Mouse (Mus musculus): ENCODE results near the gene Sox5. TPM values are rescaled to one million over a fixed set of nuclear protein-coding genes. Genes with fewer than 3 reads are reported as not detected.
A peak's percentile ranks its signal among the peaks of the same experiment; 100 is the strongest.
"Not testable (repeated sequence)": the region's sequence is repeated elsewhere in the genome, so short reads cannot be mapped to it uniquely, and the experiment has no call there.

Gene Sox5
- total and polyA plus RNA-seq, 2 experiments from 2014 or later = 26.2 to 32.9 TPM

DNA sequence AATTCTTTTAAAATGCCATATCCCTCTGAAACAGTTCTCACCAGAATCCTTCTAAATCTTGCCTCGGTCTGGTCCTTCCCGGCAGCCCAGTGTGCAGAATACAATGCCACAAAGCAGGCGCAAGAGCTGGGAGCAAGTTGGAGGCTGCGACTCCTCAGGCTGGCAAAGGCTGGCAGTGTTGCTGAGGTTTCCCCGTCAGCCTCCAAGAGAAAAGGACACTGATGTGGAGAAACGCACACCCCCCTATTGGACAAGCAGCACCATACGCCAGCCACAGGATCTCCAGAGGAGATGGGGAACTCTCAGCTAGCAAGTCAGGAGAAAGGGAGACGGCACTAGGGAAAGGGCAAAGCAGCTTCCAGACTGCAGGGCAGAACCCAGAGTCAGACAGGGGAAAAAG lies 577.8 kb downstream of the Sox5 start:
- Histone ChIP-seq H3K27me3 (ENCODE audit: insufficient read depth, low read length) (no peaks in the 10 kb centered on the region), H3K36me3 (ENCODE audit: insufficient read depth, low read length) (no peaks in the 10 kb centered on the region), H3K27ac (peak overlapping the region; percentile 41; the same call in 1 of the 2 replicates), H3K9ac (replicated peaks; ENCODE audit: low read length) (no peak overlapping the region), H3K4me3 (ENCODE audit: low read length) (peak overlapping the region; percentile 0; the same call in 1 of the 2 replicates), H3K9me3 (ENCODE audit: low read length) (no peaks in the 10 kb centered on the region), H3K4me1 (ENCODE audit: insufficient read depth, low read length) (peaks cover 3% of the 10 kb centered on the region; the same call in 1 of the 2 replicates), H3K4me2 (ENCODE audit: low read depth, low read length) (peak overlapping the region; percentile 43)
- WGBS = 13% methylated on average over 8 of the region's 8 CpGs
- peak; percentile 56 for TF ChIP-seq CTCF (IDR thresholded peaks at IDR 0.05; ENCODE audit: low read depth)
- DNase-seq (ENCODE audit: low spot score) (peak; percentile 75), ATAC-seq (peak; percentile 90)

DNA sequence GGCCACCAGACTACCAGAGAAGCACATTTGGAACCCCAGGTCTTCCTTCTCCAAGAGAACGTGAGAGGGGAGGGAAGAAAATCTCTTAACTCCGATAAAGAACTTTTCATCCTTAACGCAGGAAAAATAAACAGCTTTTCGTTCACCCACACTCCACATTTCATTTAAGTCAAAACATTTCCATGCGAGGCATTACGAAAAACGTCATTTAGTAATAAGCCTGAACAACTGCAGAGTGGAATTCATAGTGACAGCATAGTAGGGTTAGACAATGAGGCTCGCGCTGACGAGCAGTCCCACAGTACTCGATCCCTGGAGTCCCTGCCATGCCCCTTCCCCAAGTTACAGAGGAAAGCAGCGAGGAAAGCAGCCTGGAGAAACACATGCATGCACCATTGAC lies 578.8 kb downstream of the Sox5 start:
- no peaks in the 10 kb centered on the region for H3K9me3 ChIP-seq (ENCODE audit: low read length)
- H3K36me3 ChIP-seq (ENCODE audit: insufficient read depth, low read length) = no peaks in the 10 kb centered on the region
- peak overlapping the region; percentile 43 for H3K4me2 ChIP-seq (ENCODE audit: low read depth, low read length)
- DNase-seq (ENCODE audit: low spot score) (no peak), ATAC-seq (no peak)
- H3K9ac ChIP-seq (replicated peaks; ENCODE audit: low read length) = no peak overlapping the region
- peak overlapping the region; percentile 4; the same call in 1 of the 2 replicates for H3K4me3 ChIP-seq (ENCODE audit: low read length)
- TF ChIP-seq CTCF (IDR thresholded peaks at IDR 0.05; ENCODE audit: low read depth) = no peak
- peaks cover 3% of the 10 kb centered on the region; the same call in 1 of the 2 replicates for H3K4me1 ChIP-seq (ENCODE audit: insufficient read depth, low read length)
- no peaks in the 10 kb centered on the region for H3K27me3 ChIP-seq (ENCODE audit: insufficient read depth, low read length)
- WGBS = 39% methylated on average over 12 of the region's 12 CpGs
- H3K27ac ChIP-seq = no peak overlapping the region

DNA sequence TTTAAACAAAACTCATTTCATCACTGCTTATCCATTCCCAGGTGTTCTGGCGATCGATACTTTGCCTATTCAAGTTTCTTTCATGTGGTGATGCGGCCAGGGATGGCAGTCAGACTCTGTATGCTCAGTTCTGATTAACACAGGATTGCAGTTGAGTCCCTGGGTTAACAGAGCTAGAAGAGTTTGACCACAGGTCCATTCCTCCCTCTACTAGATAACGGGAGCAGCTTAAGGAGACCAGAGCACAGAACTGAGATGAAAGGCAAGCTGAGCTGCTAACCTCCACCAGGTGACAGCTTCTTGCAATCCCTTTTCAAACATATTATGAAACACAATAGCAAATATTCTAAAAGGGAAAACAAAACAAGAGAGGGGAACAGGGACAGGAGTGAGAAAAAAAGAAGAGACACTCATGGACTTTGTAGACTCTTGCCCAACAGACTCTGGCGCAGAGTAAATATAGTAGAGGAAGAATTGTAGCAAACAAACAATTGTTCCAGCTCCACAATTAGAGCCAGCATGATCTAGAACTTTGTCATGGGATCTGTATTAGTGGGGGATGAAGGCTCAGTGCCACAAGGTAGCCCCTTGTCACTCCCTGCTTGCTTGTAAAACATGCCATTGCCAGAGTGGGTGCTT lies 580.3 kb downstream of the Sox5 start:
- no peak overlapping the region for H3K9ac ChIP-seq (replicated peaks; ENCODE audit: low read length)
- H3K27me3 ChIP-seq (ENCODE audit: insufficient read depth, low read length) = no peaks in the 10 kb centered on the region
- H3K36me3 ChIP-seq (ENCODE audit: insufficient read depth, low read length) = no peaks in the 10 kb centered on the region
- no peak overlapping the region for H3K4me3 ChIP-seq (ENCODE audit: low read length)
- H3K9me3 ChIP-seq (ENCODE audit: low read length) = no peaks in the 10 kb centered on the region
- peaks cover 3% of the 10 kb centered on the region; the same call in 1 of the 2 replicates for H3K4me1 ChIP-seq (ENCODE audit: insufficient read depth, low read length)
- no peak overlapping the region for H3K4me2 ChIP-seq (ENCODE audit: low read depth, low read length)
- WGBS = 86% methylated on average over 5 of the region's 5 CpGs
- ATAC-seq (no peak), DNase-seq (ENCODE audit: low spot score) (no peak)
- TF ChIP-seq CTCF (IDR thresholded peaks at IDR 0.05; ENCODE audit: low read depth) = no peak
- H3K27ac ChIP-seq = no peak overlapping the region

DNA sequence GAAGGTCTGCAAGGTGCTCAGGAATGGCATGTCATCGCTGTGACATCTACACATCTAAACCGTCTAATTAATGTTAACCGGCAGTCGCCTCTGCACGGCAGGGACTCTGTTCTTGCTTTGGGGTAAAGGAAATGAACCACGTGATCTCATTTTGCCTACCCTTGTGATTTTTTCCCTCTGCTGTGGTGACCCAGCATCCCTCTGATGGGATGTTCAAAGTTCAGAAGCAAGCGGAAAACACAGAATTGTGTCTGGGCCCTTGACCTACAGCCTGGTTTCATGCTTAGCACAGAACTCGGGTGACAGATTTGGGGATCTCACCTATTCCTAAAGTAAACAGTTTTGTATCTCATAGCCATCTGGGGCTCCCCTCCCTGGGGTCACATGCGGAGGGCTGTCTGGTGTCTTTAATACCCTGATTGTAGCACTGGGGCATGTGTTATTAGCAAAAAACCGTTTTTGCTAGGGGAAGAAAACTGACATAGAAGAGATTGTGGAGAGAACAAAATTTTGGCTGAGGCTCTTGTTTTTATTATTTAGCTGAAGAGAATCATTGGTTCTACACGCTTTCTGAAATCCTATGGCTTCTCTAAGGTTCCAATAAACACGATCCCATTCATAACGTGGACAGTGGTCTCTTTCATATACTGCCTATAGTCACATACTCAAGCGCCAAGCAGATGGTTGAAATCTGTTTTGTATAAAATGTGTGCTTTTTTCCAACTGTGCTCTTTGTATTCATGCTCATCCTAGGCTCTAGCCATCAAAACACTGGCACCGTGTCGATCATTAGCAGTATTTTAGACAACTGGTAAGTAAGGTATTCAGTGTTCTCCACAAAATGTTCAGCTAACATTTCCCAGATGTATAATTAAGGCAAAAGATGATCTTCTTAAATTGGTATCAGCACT lies 584.3 kb downstream of the Sox5 start:
- 57% methylated on average over 16 of the region's 16 CpGs for WGBS
- no peak for DNase-seq (ENCODE audit: low spot score)
- Histone ChIP-seq H3K36me3 (ENCODE audit: insufficient read depth, low read length) (no peaks in the 10 kb centered on the region), H3K27ac (no peak overlapping the region), H3K4me1 (ENCODE audit: insufficient read depth, low read length) (no peaks in the 10 kb centered on the region), H3K4me2 (ENCODE audit: low read depth, low read length) (no peak overlapping the region), H3K9me3 (ENCODE audit: low read length) (no peaks in the 10 kb centered on the region), H3K4me3 (ENCODE audit: low read length) (no peak overlapping the region), H3K9ac (replicated peaks; ENCODE audit: low read length) (no peak overlapping the region), H3K27me3 (ENCODE audit: insufficient read depth, low read length) (no peaks in the 10 kb centered on the region)
- TF ChIP-seq CTCF (IDR thresholded peaks at IDR 0.05; ENCODE audit: low read depth) = no peak
- no peak for ATAC-seq

DNA sequence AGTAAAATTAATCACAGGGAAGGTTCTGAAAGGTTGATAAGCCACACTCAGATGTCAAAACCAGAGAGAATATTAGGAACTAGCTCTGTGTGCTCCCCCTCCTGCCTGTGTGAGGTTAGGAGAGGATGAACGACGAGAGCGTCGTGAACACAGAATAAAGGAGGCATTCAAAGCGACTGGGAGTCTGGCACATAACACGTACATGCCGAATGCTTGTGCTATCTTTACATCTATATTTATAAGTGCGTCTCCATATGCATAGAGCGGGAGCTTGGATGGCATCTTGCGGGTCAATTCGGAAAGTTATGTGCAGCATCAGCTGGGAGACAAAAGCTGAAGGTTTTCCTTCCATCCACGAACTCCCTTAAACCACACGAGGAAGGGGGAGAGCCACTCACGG lies 585.8 kb downstream of the Sox5 start:
- Histone ChIP-seq H3K9me3 (ENCODE audit: low read length) (no peaks in the 10 kb centered on the region), H3K27ac (no peak overlapping the region), H3K4me3 (ENCODE audit: low read length) (no peak overlapping the region), H3K9ac (replicated peaks; ENCODE audit: low read length) (no peak overlapping the region), H3K27me3 (ENCODE audit: insufficient read depth, low read length) (no peaks in the 10 kb centered on the region), H3K4me1 (ENCODE audit: insufficient read depth, low read length) (no peaks in the 10 kb centered on the region), H3K4me2 (ENCODE audit: low read depth, low read length) (no peak overlapping the region), H3K36me3 (ENCODE audit: insufficient read depth, low read length) (no peaks in the 10 kb centered on the region)
- 66% methylated on average over 14 of the region's 14 CpGs for WGBS
- DNase-seq (ENCODE audit: low spot score) = no peak
- ATAC-seq = no peak
- TF ChIP-seq CTCF (IDR thresholded peaks at IDR 0.05; ENCODE audit: low read depth) = no peak

DNA sequence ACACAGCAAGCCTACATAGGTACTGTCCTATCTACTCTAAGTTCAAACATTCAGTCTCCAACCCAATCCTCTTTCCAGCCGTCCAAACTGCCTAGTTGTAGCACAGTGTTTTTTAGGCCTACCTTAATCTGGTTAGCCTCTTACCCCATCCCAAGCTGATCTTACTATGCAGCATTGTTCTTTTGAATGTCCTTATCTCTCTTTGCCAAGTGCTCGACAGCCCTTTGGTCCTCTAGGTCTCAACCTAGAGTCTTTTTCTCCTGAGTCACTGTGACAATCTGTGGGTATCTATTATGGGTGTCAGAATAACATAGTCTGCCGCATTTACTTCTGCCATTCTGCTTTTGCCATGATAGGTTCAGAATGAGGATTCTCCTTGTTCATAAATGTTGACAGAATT lies 598.7 kb downstream of the Sox5 start:
- no peak overlapping the region for H3K4me3 ChIP-seq (ENCODE audit: low read length)
- 94% methylated on average over 3 of the region's 3 CpGs for WGBS
- DNase-seq (ENCODE audit: low spot score) = no peak
- ATAC-seq = no peak
- H3K27me3 ChIP-seq (ENCODE audit: insufficient read depth, low read length) = no peaks in the 10 kb centered on the region
- TF ChIP-seq CTCF (IDR thresholded peaks at IDR 0.05; ENCODE audit: low read depth) = no peak
- H3K4me2 ChIP-seq (ENCODE audit: low read depth, low read length) = no peak overlapping the region
- no peak overlapping the region for H3K9ac ChIP-seq (replicated peaks; ENCODE audit: low read length)
- H3K9me3 ChIP-seq (ENCODE audit: low read length) = no peaks in the 10 kb centered on the region
- 0 out of 2 replicates have a peak, but pooled peaks cover 3% of the 10 kb centered on the region for H3K4me1 ChIP-seq (ENCODE audit: insufficient read depth, low read length)
- H3K27ac ChIP-seq = no peak overlapping the region
- H3K36me3 ChIP-seq (ENCODE audit: insufficient read depth, low read length) = no peaks in the 10 kb centered on the region

DNA sequence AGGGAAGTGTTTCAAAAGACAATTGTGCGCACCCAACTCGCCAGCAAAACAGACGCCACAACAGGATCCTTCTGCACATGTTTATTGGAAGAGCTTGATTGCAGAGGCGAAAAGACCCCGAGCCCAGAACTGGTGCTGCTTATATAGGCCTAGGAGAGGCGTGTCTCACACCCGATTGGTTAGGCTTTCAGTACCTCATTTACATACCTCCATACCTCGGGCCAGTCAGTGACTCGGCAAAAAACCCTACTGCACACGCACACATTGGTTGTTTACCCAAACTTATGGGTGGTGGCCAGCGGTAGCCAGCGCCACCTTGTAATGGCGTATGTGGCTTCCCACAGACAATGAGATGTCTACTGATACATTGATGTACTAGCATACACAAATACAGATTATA lies 599.3 kb downstream of the Sox5 start:
- not testable (repeated sequence) for DNase-seq (ENCODE audit: low spot score); H3K9me3 ChIP-seq (ENCODE audit: low read length); H3K27ac ChIP-seq; H3K9ac ChIP-seq (replicated peaks; ENCODE audit: low read length); ATAC-seq; H3K4me3 ChIP-seq (ENCODE audit: low read length); H3K4me2 ChIP-seq (ENCODE audit: low read depth, low read length); H3K4me1 ChIP-seq (ENCODE audit: insufficient read depth, low read length); H3K27me3 ChIP-seq (ENCODE audit: insufficient read depth, low read length); H3K36me3 ChIP-seq (ENCODE audit: insufficient read depth, low read length)
- 94% methylated on average over 13 of the region's 13 CpGs for WGBS
